Mouse (Mus musculus): ENCODE measurements at regions not wholly inside any gene's neighbourhood (a gene's known extent, or its start where the extent isn't known, plus 50 kb on each side); places are given as distances from the start of the nearest gene placed in this dataset.

DNA sequence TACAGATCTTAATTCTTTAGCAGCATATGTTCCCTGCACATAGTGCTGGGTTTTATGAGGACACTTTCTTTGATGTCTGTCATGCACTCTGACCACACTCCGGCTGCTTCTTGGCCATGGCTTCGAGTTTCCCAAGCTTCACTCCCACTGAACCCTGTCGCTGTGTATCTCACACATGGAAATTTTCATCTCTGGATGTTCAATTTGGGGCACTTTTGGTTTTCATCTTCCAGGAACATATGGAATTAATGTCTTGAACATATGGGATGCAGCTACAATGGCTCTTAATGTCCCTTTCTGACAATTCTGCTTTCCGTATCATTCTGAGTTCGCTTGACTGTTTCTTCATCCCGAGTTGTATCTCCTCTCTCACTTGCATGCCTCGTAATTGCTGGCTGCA is 462.8 kb downstream of the Tbc1d22a start:
- TF ChIP-seq CTCF (IDR thresholded peaks at IDR 0.05; ENCODE audit: low read depth) (no peak), EP300 (IDR thresholded peaks at IDR 0.05; ENCODE audit: low read depth) (no peak)

Data from heart, postnatal 0 days (tissue).